Mouse (Mus musculus): ENCODE data around the gene Tnrc6a. TPM values are rescaled to one million over a fixed set of nuclear protein-coding genes. Genes with fewer than 3 reads are reported as not detected.
A peak's percentile ranks its signal among the peaks of the same experiment; 100 is the strongest.

Tnrc6a gene
- polyA plus RNA-seq, 1 experiment from 2014 or later = 47.1 TPM

DNA sequence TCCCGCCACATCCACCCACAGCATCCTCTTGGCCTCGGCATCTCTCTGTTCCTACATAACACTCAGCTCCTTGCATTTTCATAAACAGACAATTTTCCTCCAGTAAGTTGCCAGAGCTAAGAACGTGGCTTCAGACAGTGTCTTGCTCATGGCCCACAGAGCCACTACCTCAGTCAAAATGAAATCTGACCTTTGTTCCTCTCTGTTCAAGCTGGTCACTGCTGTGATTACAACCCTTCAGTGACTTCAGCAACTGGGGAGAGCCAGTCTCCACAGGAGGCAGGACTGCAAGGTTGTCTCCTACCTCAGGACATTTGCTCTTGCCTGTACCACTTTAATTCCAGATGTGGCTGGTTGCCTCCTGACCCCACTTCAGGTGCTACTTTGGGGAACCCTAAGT is 75.5 kb downstream of the Tnrc6a start:
- WGBS = 82% methylated on average over 3 of the region's 3 CpGs
- ATAC-seq (ENCODE audit: low read depth) = no peak
- no peaks in the 10 kb centered on the region for H3K4me1 ChIP-seq (replicated peaks)

GRCm38 (mm10) chr7:123199656-123200206 is 76.0 kb downstream of the Tnrc6a start:
- WGBS = 94% methylated on average over 15 of the region's 15 CpGs
- Histone ChIP-seq H3K9ac (no peak overlapping the region), H3K27ac (replicated peaks) (no peak overlapping the region), H3K4me2 (no peak overlapping the region), H3K9me3 (no peaks in the 10 kb centered on the region), H3K4me3 (no peak overlapping the region), H3K27me3 (no peaks in the 10 kb centered on the region), H3K4me1 (replicated peaks) (no peaks in the 10 kb centered on the region), H3K36me3 (peaks cover 15% of the 10 kb centered on the region)
- no peak for ATAC-seq (ENCODE audit: low read depth)

More for the DNA sequence above, 75.5 kb downstream of the Tnrc6a start:
- Histone ChIP-seq H3K36me3 (peaks cover 19% of the 10 kb centered on the region), H3K9ac (no peak overlapping the region), H3K4me3 (no peak overlapping the region), H3K27ac (replicated peaks) (no peak overlapping the region), H3K9me3 (no peaks in the 10 kb centered on the region), H3K27me3 (no peaks in the 10 kb centered on the region), H3K4me2 (no peak overlapping the region)

DNA sequence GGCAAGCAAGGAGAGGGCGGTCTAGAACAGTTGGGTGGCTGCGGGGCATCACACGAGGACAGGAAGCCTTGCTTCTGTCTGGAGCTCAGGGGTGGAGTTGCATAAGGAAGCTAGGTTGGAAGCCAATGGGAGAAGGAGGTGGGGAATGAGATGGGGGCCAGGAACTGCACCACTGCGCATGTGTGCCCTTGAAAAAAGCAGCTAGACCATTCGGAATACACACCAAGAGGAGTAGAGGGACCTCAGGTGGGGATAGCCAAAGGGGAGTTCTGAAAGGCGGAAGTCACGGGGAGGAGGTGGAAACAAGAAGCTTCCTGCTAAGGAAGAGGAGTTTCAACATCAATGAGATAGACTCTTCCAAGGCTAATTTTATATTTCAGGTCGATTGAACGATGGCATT is 77.0 kb downstream of the Tnrc6a start:
- WGBS = 85% methylated on average over 9 of the region's 9 CpGs
- Histone ChIP-seq H3K4me1 (replicated peaks) (no peaks in the 10 kb centered on the region), H3K36me3 (peaks cover 5% of the 10 kb centered on the region), H3K4me2 (no peak overlapping the region), H3K27me3 (no peaks in the 10 kb centered on the region), H3K4me3 (no peak overlapping the region), H3K9me3 (no peaks in the 10 kb centered on the region), H3K9ac (no peak overlapping the region), H3K27ac (replicated peaks) (no peak overlapping the region)
- no peak for ATAC-seq (ENCODE audit: low read depth)

DNA sequence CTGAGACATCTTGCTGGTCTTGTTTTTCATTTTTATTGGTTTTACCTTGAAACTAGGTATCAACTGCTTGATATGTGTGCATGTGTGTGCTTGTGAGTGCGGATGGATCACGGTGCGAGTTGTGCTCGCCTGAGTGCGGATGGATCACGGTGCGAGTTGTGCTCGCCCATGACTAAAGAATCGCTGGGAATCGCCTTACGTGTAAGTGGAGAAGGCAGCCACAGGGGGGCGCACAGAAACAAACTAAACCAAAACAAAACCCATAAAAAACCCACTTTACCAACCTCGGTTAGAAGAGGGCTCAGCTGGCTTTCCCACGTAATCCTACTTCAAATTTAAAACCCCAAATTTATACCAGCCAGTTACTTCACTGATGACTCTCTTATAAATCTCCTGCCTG is 81.6 kb downstream of the Tnrc6a start:
- Histone ChIP-seq H3K9me3 (no peaks in the 10 kb centered on the region), H3K27me3 (no peaks in the 10 kb centered on the region), H3K9ac (no peak overlapping the region), H3K36me3 (no peaks in the 10 kb centered on the region), H3K27ac (replicated peaks) (no peak overlapping the region), H3K4me3 (no peak overlapping the region), H3K4me1 (replicated peaks) (no peaks in the 10 kb centered on the region), H3K4me2 (no peak overlapping the region)
- no peak for ATAC-seq (ENCODE audit: low read depth)
- WGBS = 31% methylated on average over 14 of the region's 14 CpGs

GRCm38 (mm10) chr7:123207561-123207960 is 83.9 kb downstream of the Tnrc6a start:
- ATAC-seq (ENCODE audit: low read depth) = no peak
- Histone ChIP-seq H3K36me3 (no peaks in the 10 kb centered on the region), H3K9ac (no peak overlapping the region), H3K9me3 (no peaks in the 10 kb centered on the region), H3K4me1 (replicated peaks) (no peaks in the 10 kb centered on the region), H3K4me3 (no peak overlapping the region), H3K27ac (replicated peaks) (no peak overlapping the region), H3K4me2 (no peak overlapping the region), H3K27me3 (no peaks in the 10 kb centered on the region)
- 82% methylated on average over 6 of the region's 6 CpGs for WGBS

DNA sequence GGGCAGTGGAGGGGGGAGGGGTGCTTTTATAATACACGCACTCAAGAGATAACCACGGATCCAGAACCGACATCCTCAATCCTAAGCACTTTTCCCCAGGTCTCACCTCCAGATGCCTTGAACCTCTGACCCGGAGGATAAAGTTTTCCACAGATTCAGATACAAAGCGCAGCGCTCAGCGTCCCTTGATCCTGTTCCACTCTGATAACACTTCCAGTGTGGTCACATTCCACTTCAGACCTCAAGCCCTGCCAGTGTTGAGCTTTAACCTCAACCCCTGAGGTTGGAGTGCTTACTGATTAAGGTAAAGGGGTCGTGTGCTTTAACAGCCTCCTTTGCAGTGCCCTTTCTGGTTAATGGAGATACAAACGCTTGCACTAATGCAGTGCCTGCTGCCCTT is 86.2 kb downstream of the Tnrc6a start:
- ATAC-seq (ENCODE audit: low read depth) = no peak
- H3K4me2 ChIP-seq = no peak overlapping the region
- H3K27ac ChIP-seq (replicated peaks) = no peak overlapping the region
- no peak overlapping the region for H3K9ac ChIP-seq
- no peaks in the 10 kb centered on the region for H3K9me3 ChIP-seq
- H3K36me3 ChIP-seq = no peaks in the 10 kb centered on the region
- no peak overlapping the region for H3K4me3 ChIP-seq
- no peaks in the 10 kb centered on the region for H3K27me3 ChIP-seq
- peaks cover 7% of the 10 kb centered on the region for H3K4me1 ChIP-seq (replicated peaks)
- WGBS = 79% methylated on average over 9 of the region's 9 CpGs

DNA sequence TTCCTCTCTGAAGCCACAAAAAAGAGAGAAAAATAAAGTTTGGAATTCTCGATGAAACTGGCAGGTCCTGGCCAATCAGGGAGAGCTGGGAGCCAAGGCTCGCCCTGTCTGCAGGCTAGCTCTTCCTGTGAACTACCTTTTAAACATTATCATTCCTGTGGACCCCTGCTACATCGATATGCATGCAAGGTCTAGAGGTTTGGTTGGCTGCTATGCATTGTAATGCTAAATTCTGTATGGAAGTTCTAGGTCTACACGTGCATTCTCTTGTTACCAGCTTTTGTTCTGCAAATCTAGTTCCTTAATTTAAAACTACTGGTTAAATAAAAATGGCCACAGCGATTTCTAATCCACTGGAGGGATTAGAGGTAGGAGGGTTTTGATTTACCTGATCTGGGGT is 87.8 kb downstream of the Tnrc6a start:
- no peak for ATAC-seq (ENCODE audit: low read depth)
- Histone ChIP-seq H3K36me3 (no peaks in the 10 kb centered on the region), H3K4me2 (no peak overlapping the region), H3K9me3 (no peaks in the 10 kb centered on the region), H3K4me3 (no peak overlapping the region), H3K9ac (no peak overlapping the region), H3K27ac (replicated peaks) (no peak overlapping the region), H3K4me1 (replicated peaks) (peaks cover 7% of the 10 kb centered on the region), H3K27me3 (no peaks in the 10 kb centered on the region)
- 57% methylated on average over 5 of the region's 5 CpGs for WGBS

DNA sequence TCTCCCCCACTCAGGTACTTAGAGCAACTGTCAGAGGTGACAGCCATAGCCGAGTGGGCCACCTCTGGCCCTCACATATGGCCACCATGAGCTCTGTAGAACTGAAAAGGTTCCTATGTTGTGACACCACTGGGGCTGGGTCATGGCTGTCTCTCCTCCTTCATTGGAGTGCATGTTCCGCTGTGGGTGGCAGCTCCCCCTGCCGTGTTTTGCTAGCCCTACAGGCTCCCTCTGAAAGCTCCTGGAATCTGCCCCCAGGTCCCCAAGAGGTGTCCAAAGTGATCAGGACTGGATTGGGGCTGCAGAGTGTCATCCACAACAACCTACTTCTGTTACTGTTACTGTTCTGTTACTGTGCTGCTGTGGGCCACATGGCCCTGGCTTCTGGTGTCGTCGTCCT is 88.6 kb downstream of the Tnrc6a start:
- WGBS = 83% methylated on average over 5 of the region's 5 CpGs
- no peak overlapping the region for H3K9ac ChIP-seq
- H3K27me3 ChIP-seq = no peaks in the 10 kb centered on the region
- peaks cover 7% of the 10 kb centered on the region for H3K4me1 ChIP-seq (replicated peaks)
- no peak overlapping the region for H3K4me3 ChIP-seq
- H3K9me3 ChIP-seq = no peaks in the 10 kb centered on the region
- H3K36me3 ChIP-seq = no peaks in the 10 kb centered on the region
- no peak overlapping the region for H3K27ac ChIP-seq (replicated peaks)
- no peak for ATAC-seq (ENCODE audit: low read depth)
- H3K4me2 ChIP-seq = no peak overlapping the region

DNA sequence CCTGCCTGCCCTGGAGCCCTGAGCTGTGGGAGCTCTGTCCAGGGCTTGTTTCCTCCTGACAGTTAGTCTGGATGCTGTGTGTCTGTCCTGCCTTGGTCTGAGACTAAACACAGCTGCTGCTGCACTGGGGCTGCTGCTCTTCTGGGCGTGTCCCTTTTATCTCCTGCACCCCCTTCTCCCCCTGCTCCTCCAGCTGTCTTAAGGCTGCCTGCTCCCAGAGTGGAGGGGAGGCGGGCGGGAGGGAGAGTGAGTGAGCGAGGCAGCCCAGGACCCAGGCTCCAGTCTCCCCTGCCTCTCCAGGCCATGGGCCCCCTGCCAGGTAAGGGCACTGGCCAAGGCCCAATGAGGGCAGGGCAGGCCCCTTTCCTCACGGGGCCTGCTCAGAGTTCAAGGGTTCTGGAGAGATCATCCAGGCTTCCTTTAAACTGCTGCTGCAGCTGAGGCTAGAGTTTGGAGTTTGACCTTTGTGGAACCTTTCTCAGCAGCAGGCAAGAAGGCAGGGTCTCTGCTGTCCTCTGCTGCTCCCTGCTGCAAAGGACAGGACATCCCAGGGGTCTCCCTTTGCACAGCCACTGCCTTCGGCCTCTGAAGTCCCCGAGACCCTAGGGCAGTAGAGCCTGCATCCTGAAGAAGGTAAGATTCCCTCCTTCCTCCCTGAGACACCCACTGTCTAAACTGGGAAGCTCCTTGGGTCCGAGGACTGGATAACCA is 90.8 kb downstream of the Tnrc6a start, which contains the start of gene Slc5a11:
Gene Slc5a11 (plus strand): TSS at position 416 of the 711 bp plus-strand sequence.
- Histone ChIP-seq H3K27me3 (no peaks in the 10 kb centered on the region), H3K4me1 (replicated peaks) (peaks cover 7% of the 10 kb centered on the region), H3K9ac (no peak within 1 kb of the TSS), H3K4me2 (no peak within 1 kb of the TSS), H3K27ac (replicated peaks) (no peak within 1 kb of the TSS), H3K9me3 (no peaks in the 10 kb centered on the region), H3K4me3 (no peak within 1 kb of the TSS), H3K36me3 (no peaks in the 10 kb centered on the region)
- no peak for ATAC-seq (ENCODE audit: low read depth)
- WGBS = 28% methylated on average over 8 of the region's 8 CpGs

GRCm38 (mm10) chr7:123215138-123215537 is 91.5 kb downstream of the Tnrc6a start:
- no peak for ATAC-seq (ENCODE audit: low read depth)
- Histone ChIP-seq H3K9ac (no peak overlapping the region), H3K27ac (replicated peaks) (no peak overlapping the region), H3K9me3 (no peaks in the 10 kb centered on the region), H3K36me3 (no peaks in the 10 kb centered on the region), H3K4me2 (no peak overlapping the region), H3K4me3 (no peak overlapping the region), H3K27me3 (no peaks in the 10 kb centered on the region), H3K4me1 (replicated peaks) (peaks cover 7% of the 10 kb centered on the region)
- WGBS = 81% methylated on average over 2 of the region's 2 CpGs

DNA sequence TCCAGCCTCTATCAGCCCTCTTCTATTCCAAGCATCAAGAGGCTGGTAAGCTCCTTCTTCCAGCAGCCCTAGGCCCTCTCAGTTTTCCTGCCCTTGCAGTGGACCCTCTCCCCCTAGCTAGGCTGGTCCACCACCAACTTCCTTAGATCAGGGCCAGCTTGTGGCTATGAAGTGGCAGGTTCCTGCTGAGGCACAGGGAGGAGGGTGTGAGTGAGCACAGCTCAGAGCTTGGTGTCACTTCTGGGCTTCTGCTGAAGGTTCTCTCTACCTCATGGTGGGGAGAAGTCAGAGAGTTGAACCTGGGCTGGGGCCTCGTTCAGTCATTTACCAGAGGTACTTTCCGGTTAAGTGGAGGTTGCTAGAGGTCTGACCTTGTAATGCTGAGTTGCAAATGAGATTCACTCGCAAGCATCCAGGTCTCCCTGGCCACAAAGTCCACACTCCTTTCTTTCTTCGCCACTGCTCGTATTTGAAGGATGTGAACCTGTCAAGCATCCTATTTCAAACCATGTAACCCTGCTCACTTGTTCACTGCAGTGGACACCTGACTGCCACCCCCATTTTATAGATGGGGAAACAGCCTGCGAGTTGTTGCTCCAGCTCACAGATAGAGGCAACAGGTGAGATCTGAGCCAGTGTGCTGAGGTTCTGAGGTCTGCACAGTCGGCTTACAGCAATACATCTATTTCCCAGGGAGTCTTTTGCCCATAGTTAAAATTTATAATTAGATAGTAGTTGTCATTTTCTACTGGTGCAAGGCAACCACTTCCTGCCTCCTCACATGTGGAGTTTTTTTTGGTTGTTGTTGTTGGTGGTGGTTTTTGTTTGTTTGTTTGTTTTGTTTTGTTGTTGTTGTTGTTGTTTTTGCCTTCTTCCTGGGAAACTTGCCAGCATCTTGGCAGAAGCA is 94.0 kb downstream of the Tnrc6a start:
- H3K9me3 ChIP-seq = no peaks in the 10 kb centered on the region
- no peak overlapping the region for H3K4me2 ChIP-seq
- no peak for ATAC-seq (ENCODE audit: low read depth)
- no peak overlapping the region for H3K27ac ChIP-seq (replicated peaks)
- H3K9ac ChIP-seq = no peak overlapping the region
- WGBS = 77% methylated on average over 7 of the region's 7 CpGs
- H3K4me3 ChIP-seq = no peak overlapping the region
- H3K36me3 ChIP-seq = no peaks in the 10 kb centered on the region
- H3K4me1 ChIP-seq (replicated peaks) = peaks cover 7% of the 10 kb centered on the region
- no peaks in the 10 kb centered on the region for H3K27me3 ChIP-seq

- H3K27ac ChIP-seq (replicated peaks) = no peak overlapping the region
- 36% methylated on average over 6 of the region's 6 CpGs for WGBS
- H3K36me3 ChIP-seq = no peaks in the 10 kb centered on the region
- no peak overlapping the region for H3K4me2 ChIP-seq
- no peaks in the 10 kb centered on the region for H3K27me3 ChIP-seq
- ATAC-seq (ENCODE audit: low read depth) = peak; percentile 67
- H3K9ac ChIP-seq = no peak overlapping the region
- no peak overlapping the region for H3K4me3 ChIP-seq
- peaks cover 7% of the 10 kb centered on the region for H3K4me1 ChIP-seq (replicated peaks)
- H3K9me3 ChIP-seq = no peaks in the 10 kb centered on the region
These were observed 94.9 kb downstream of the Tnrc6a start for GRCm38 (mm10) chr7:123218620-123219019.

Measured in neural tube, embryonic 13.5 days (tissue).